Mouse (Mus musculus): Measurements from ENCODE around the gene Vmn1r75.

Vmn1r75 gene

DNA sequence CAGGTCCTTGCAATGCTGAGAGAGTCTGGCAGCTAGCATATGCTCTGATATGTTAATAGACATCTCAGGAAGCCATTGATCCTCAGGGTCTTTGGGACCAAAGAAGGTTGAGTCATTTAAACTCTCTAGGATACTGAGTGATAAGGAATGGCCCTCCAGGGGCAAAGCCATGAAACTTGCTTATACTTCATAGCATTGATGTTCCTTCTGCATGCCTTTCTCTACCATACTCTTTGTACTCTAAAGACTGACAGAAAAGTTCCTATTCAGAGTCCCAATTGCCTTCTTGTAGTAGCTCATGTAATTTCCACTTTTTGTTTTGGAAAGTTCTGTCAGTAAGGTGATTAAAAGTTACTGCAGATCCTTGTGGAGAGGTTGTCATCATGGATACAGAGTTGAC, at the start of gene Vmn1r75:
Gene Vmn1r75, plus strand, starts transcription at position 301 of the 400 bp plus-strand sequence.
- DNase-seq: no peak

DNA sequence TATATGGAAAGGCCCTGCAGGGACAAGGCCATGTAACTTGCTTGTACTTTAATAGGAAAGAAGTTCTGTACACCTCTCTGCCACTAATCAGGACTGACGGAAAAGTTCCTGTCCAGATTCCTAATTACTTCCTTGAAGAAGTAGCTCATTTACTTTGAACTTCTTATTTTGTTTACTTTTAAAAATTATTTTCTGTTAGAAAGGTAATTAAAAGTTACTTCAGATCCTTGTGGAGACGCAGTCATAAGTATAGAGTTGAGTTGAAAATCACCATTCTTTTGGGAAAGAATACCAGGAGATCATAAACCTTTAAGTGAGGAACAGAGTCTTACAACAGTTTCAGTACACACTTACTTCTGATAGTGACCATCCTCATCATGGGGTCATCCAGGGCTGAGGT, 40.8 kb upstream of the Vmn1r75 start, which contains the start of gene Vmn1r74:
Gene Vmn1r74, plus strand, starts transcription at position 301 of the 400 bp plus-strand sequence.
- DNase-seq: no peak
